Mouse (Mus musculus): ENCODE results near the gene Inpp5d. TPM values are rescaled to one million over a fixed set of nuclear protein-coding genes. Genes with fewer than 3 reads are reported as not detected.

Inpp5d gene
- polyA plus RNA-seq, 1 experiment, result 1.6 TPM

GRCm38 (mm10) chr1:87711938-87712613 lies 92.0 kb downstream of the Inpp5d start:
- TF ChIP-seq POLR2A (IDR thresholded peaks at IDR 0.05; ENCODE audit: low read depth, low read length) (no peak), CTCF (IDR thresholded peaks at IDR 0.05; ENCODE audit: borderline replicate concordance, insufficient read depth, low read length) (no peak)

GRCm38 (mm10) chr1:87712614-87712971 lies 92.5 kb downstream of the Inpp5d start:
- Histone ChIP-seq H3K4me3 (ENCODE audit: insufficient read depth, low read length) (no peak overlapping the region), H3K27ac (ENCODE audit: insufficient read depth, low read length) (no peak overlapping the region), H3K4me1 (ENCODE audit: control insufficient read depth, insufficient read depth, low read length) (no peaks in the 10 kb centered on the region)
- TF ChIP-seq CTCF (IDR thresholded peaks at IDR 0.05; ENCODE audit: borderline replicate concordance, insufficient read depth, low read length) (no peak), POLR2A (IDR thresholded peaks at IDR 0.05; ENCODE audit: low read depth, low read length) (no peak)

More at GRCm38 (mm10) chr1:87711938-87712613, 92.0 kb downstream of the Inpp5d start:
- H3K4me1 ChIP-seq (ENCODE audit: control insufficient read depth, insufficient read depth, low read length), result no peaks in the 10 kb centered on the region
- H3K4me3 ChIP-seq (ENCODE audit: insufficient read depth, low read length), result no peak overlapping the region
- no peak overlapping the region for H3K27ac ChIP-seq (ENCODE audit: insufficient read depth, low read length)

GRCm38 (mm10) chr1:87721382-87721781 lies 101.3 kb downstream of the Inpp5d start:
- no peaks in the 10 kb centered on the region for H3K4me1 ChIP-seq (ENCODE audit: control insufficient read depth, insufficient read depth, low read length)
- TF ChIP-seq POLR2A (IDR thresholded peaks at IDR 0.05; ENCODE audit: low read depth, low read length) (no peak), CTCF (IDR thresholded peaks at IDR 0.05; ENCODE audit: borderline replicate concordance, insufficient read depth, low read length) (peak; percentile 38; the same call in 1 of the 2 replicates)

GRCm38 (mm10) chr1:87722081-87722480 lies 102.0 kb downstream of the Inpp5d start:
- Histone ChIP-seq H3K4me3 (ENCODE audit: insufficient read depth, low read length) (no peak overlapping the region), H3K27ac (ENCODE audit: insufficient read depth, low read length) (no peak overlapping the region), H3K4me1 (ENCODE audit: control insufficient read depth, insufficient read depth, low read length) (no peaks in the 10 kb centered on the region)
- TF ChIP-seq POLR2A (IDR thresholded peaks at IDR 0.05; ENCODE audit: low read depth, low read length) (no peak), CTCF (IDR thresholded peaks at IDR 0.05; ENCODE audit: borderline replicate concordance, insufficient read depth, low read length) (no peak)

More at GRCm38 (mm10) chr1:87721382-87721781, 101.3 kb downstream of the Inpp5d start:
- no peak overlapping the region for H3K4me3 ChIP-seq (ENCODE audit: insufficient read depth, low read length)
- H3K27ac ChIP-seq (ENCODE audit: insufficient read depth, low read length), result no peak overlapping the region

- H3K4me1 ChIP-seq (ENCODE audit: control insufficient read depth, insufficient read depth, low read length), result no peaks in the 10 kb centered on the region
- TF ChIP-seq CTCF (IDR thresholded peaks at IDR 0.05; ENCODE audit: borderline replicate concordance, insufficient read depth, low read length), result no peak
- TF ChIP-seq POLR2A (IDR thresholded peaks at IDR 0.05; ENCODE audit: low read depth, low read length), result no peak
- no peak overlapping the region for H3K4me3 ChIP-seq (ENCODE audit: insufficient read depth, low read length)
- no peak overlapping the region for H3K27ac ChIP-seq (ENCODE audit: insufficient read depth, low read length)
Observed at GRCm38 (mm10) chr1:87723351-87723750, 103.2 kb downstream of the Inpp5d start.

- Histone ChIP-seq H3K4me1 (ENCODE audit: control insufficient read depth, insufficient read depth, low read length) (no peaks in the 10 kb centered on the region), H3K4me3 (ENCODE audit: insufficient read depth, low read length) (no peak overlapping the region), H3K27ac (ENCODE audit: insufficient read depth, low read length) (no peak overlapping the region)
- TF ChIP-seq CTCF (IDR thresholded peaks at IDR 0.05; ENCODE audit: borderline replicate concordance, insufficient read depth, low read length) (no peak), POLR2A (IDR thresholded peaks at IDR 0.05; ENCODE audit: low read depth, low read length) (no peak)
Observed at GRCm38 (mm10) chr1:87729070-87729469, 109.0 kb downstream of the Inpp5d start.

GRCm38 (mm10) chr1:87729850-87730249 lies 109.7 kb downstream of the Inpp5d start:
- Histone ChIP-seq H3K27ac (ENCODE audit: insufficient read depth, low read length) (no peak overlapping the region), H3K4me1 (ENCODE audit: control insufficient read depth, insufficient read depth, low read length) (0 out of 2 replicates have a peak, but pooled peaks cover 3% of the 10 kb centered on the region), H3K4me3 (ENCODE audit: insufficient read depth, low read length) (no peak overlapping the region)
- TF ChIP-seq CTCF (IDR thresholded peaks at IDR 0.05; ENCODE audit: borderline replicate concordance, insufficient read depth, low read length), result no peak
- TF ChIP-seq POLR2A (IDR thresholded peaks at IDR 0.05; ENCODE audit: low read depth, low read length), result no peak

- Histone ChIP-seq H3K4me3 (ENCODE audit: insufficient read depth, low read length) (no peak overlapping the region), H3K27ac (ENCODE audit: insufficient read depth, low read length) (no peak overlapping the region), H3K4me1 (ENCODE audit: control insufficient read depth, insufficient read depth, low read length) (0 out of 2 replicates have a peak, but pooled peaks cover 3% of the 10 kb centered on the region)
- TF ChIP-seq CTCF (IDR thresholded peaks at IDR 0.05; ENCODE audit: borderline replicate concordance, insufficient read depth, low read length) (no peak), POLR2A (IDR thresholded peaks at IDR 0.05; ENCODE audit: low read depth, low read length) (no peak)
Observed at GRCm38 (mm10) chr1:87730271-87730670, 110.2 kb downstream of the Inpp5d start.

GRCm38 (mm10) chr1:87733212-87733611 lies 113.1 kb downstream of the Inpp5d start:
- TF ChIP-seq CTCF (IDR thresholded peaks at IDR 0.05; ENCODE audit: borderline replicate concordance, insufficient read depth, low read length) (no peak), POLR2A (IDR thresholded peaks at IDR 0.05; ENCODE audit: low read depth, low read length) (no peak)
- Histone ChIP-seq H3K27ac (ENCODE audit: insufficient read depth, low read length) (no peak overlapping the region), H3K4me3 (ENCODE audit: insufficient read depth, low read length) (no peak overlapping the region), H3K4me1 (ENCODE audit: control insufficient read depth, insufficient read depth, low read length) (0 out of 2 replicates have a peak, but pooled peaks cover 3% of the 10 kb centered on the region)

- no peak overlapping the region for H3K4me3 ChIP-seq (ENCODE audit: insufficient read depth, low read length)
- H3K4me1 ChIP-seq (ENCODE audit: control insufficient read depth, insufficient read depth, low read length), result 0 out of 2 replicates have a peak, but pooled peaks cover 3% of the 10 kb centered on the region
- TF ChIP-seq CTCF (IDR thresholded peaks at IDR 0.05; ENCODE audit: borderline replicate concordance, insufficient read depth, low read length) (no peak), POLR2A (IDR thresholded peaks at IDR 0.05; ENCODE audit: low read depth, low read length) (no peak)
- H3K27ac ChIP-seq (ENCODE audit: insufficient read depth, low read length), result no peak overlapping the region
Observed at GRCm38 (mm10) chr1:87734153-87734552, 114.0 kb downstream of the Inpp5d start.
